Mouse (Mus musculus): ENCODE measurements around the gene Vmn1r188.

DNA sequence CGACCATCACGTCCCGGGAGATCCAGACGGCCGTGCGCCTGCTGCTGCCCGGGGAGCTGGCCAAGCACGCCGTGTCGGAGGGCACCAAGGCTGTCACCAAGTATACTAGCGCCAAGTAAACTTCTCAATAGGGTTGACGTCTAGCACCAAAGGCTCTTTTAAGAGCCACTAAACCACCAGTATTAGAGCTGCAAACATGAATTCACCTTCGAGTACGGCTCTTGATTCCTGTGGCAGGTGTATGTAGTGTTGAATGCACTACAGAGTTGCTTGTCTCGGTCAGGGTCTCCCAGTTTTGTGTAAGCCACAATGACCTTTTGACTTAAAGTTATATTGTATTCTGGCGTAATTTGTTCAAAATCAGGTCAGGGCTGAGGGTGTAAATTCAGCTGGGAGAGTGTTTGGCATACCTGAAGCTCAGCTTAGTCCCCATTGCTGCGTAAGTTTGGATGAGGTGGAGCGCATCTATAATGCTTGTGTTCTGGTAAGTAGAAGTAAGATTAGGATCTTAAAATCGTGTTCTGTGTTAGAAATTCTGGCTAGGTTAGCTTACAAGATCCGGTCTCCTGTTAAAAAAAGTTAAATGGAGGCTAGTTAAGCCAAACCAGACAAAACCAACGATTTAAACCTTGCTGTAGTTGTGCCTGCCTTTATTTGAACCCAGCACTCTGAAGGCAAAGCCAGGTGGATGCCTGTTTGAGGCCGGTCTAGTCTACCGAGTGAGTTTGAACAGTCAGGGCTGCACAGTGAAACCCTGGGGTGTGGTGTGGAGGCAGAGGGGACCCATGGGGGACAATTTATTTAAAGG lies 47.9 kb upstream of the Vmn1r188 start:
- no peak for TF ChIP-seq POLR2A (IDR thresholded peaks at IDR 0.05; ENCODE audit: extremely low read depth, insufficient read depth, low read length)
- no peak for TF ChIP-seq CTCF (IDR thresholded peaks at IDR 0.05; ENCODE audit: extremely low read depth, insufficient read depth, low read length)

Measured in cortical plate, adult 2 months (tissue).